Mouse (Mus musculus) bone marrow macrophage, adult 2 months (primary cell): ENCODE data around the gene Slc2a3. TPM values are rescaled to one million over a fixed set of nuclear protein-coding genes. Genes with fewer than 3 reads are reported as not detected.

ENCODE experiments used
- H3K27ac ChIP-seq: 2 replicates; pipeline ENCODE4 v1.5.1; 2012; ENCODE audit warnings: low read depth, low read length; ENCODE audit not compliant: insufficient read depth
- H3K4me1 ChIP-seq: 2 replicates; pipeline ENCODE4 v1.6.1; 2012; ENCODE audit warnings: low read length; ENCODE audit not compliant: control insufficient read depth, insufficient read depth
- H3K4me3 ChIP-seq: 2 replicates; pipeline ENCODE4 v1.5.1; 2012; ENCODE audit warnings: mild to moderate bottlenecking, low read length, moderate library complexity; ENCODE audit not compliant: insufficient read depth
- CTCF ChIP-seq: IDR thresholded peaks from 2 replicates; pipeline ENCODE4 v1.5.1; 2012; ENCODE audit warnings: low read depth, mild to moderate bottlenecking, low read length, moderate library complexity
- POLR2A ChIP-seq: IDR thresholded peaks from 2 replicates; pipeline ENCODE4 v1.6.1; 2012; ENCODE audit warnings: mild to moderate bottlenecking, low read depth, low read length, borderline replicate concordance
- polyA plus RNA-seq: library from polyadenylated mRNA; stranded (reverse); fragments of >200 nt; gene quantifications from 2 replicates; pipeline ENCODE4 v1.2.4, GENCODE M21; 2012; ENCODE audit not compliant: missing spikeins, insufficient read depth, insufficient read length

The Slc2a3 gene
- polyA plus RNA-seq, 1 experiment = 6.4 TPM

GRCm38 (mm10) chr6:122821822-122822221 lies 20.4 kb upstream of the Slc2a3 start:
- Histone ChIP-seq H3K27ac (0 out of 2 replicates have a peak overlapping the region, but pooled peaks have one; percentile 3), H3K4me3 (peak overlapping the region; percentile 72), H3K4me1 (peaks cover 44% of the 10 kb centered on the region)
- no peak for TF ChIP-seq POLR2A
- no peak for TF ChIP-seq CTCF

GRCm38 (mm10) chr6:122820799-122821650 lies 19.6 kb upstream of the Slc2a3 start:
- Histone ChIP-seq H3K4me1 (peaks cover 39% of the 10 kb centered on the region), H3K27ac (0 out of 2 replicates have a peak overlapping the region, but pooled peaks have one; percentile 3), H3K4me3 (peak overlapping the region; percentile 72)
- no peak for TF ChIP-seq POLR2A
- no peak for TF ChIP-seq CTCF

- H3K27ac ChIP-seq = peak overlapping the region; percentile 39
- TF ChIP-seq POLR2A = no peak
- no peak for TF ChIP-seq CTCF
- peaks cover 34% of the 10 kb centered on the region for H3K4me1 ChIP-seq
- H3K4me3 ChIP-seq = peak overlapping the region; percentile 72
Observed at GRCm38 (mm10) chr6:122820071-122820798, 18.8 kb upstream of the Slc2a3 start.

- Histone ChIP-seq H3K27ac (peak within 1 kb of the TSS; percentile 56), H3K4me3 (peak within 1 kb of the TSS; percentile 72), H3K4me1 (peaks cover 28% of the 10 kb centered on the region)
- no peak for TF ChIP-seq CTCF
- TF ChIP-seq POLR2A = no peak
Observed at GRCm38 (mm10) chr6:122819306-122820070, 18.0 kb upstream of the Slc2a3 start, which contains the start of gene Foxj2. Gene Foxj2, plus strand, starts transcription at chr6:122819914.

GRCm38 (mm10) chr6:122813640-122814039 lies 12.2 kb upstream of the Slc2a3 start:
- TF ChIP-seq POLR2A (no peak), CTCF (no peak)
- Histone ChIP-seq H3K4me1 (peaks cover 23% of the 10 kb centered on the region), H3K4me3 (no peak overlapping the region), H3K27ac (no peak overlapping the region)

- H3K4me3 ChIP-seq = no peak overlapping the region
- H3K27ac ChIP-seq = no peak overlapping the region
- H3K4me1 ChIP-seq = peaks cover 20% of the 10 kb centered on the region
- no peak for TF ChIP-seq CTCF
- no peak for TF ChIP-seq POLR2A
Observed at GRCm38 (mm10) chr6:122812716-122813115, 11.3 kb upstream of the Slc2a3 start.

- Histone ChIP-seq H3K4me1 (peaks cover 20% of the 10 kb centered on the region), H3K4me3 (peak overlapping the region; percentile 80), H3K27ac (peak overlapping the region; percentile 92)
- TF ChIP-seq CTCF (no peak), POLR2A (no peak)
Observed at GRCm38 (mm10) chr6:122811771-122812600, 10.5 kb upstream of the Slc2a3 start.

GRCm38 (mm10) chr6:122811280-122811652 lies 9.8 kb upstream of the Slc2a3 start:
- TF ChIP-seq CTCF (no peak), POLR2A (no peak)
- peak overlapping the region; percentile 80 for H3K4me3 ChIP-seq
- H3K27ac ChIP-seq = peak overlapping the region; percentile 92
- peaks cover 20% of the 10 kb centered on the region for H3K4me1 ChIP-seq
